Mouse (Mus musculus) adrenal gland (tissue): Measurements from ENCODE around the gene Gm48552.

Experiments
- intact Hi-C: fragments of 180-260 bp; cut with DNase I; formaldehyde crosslinking; loops from one replicate; pipeline ENCODE4 v1.15.1; 2025

Gene Gm48552

GRCm38 (mm10) chr10:81358841-81359240 lies 30.0 kb upstream of the Gm48552 start:
- intact Hi-C loops, result no loop called here

GRCm38 (mm10) chr10:81360721-81361120 lies 28.1 kb upstream of the Gm48552 start:
- intact Hi-C loops, result no loop called here

GRCm38 (mm10) chr10:81362336-81362949 lies 26.4 kb upstream of the Gm48552 start:
- intact Hi-C loops, result no loop called here

- intact Hi-C loops, result no loop called here
Measured at GRCm38 (mm10) chr10:81363436-81364346, 25.1 kb upstream of the Gm48552 start.

GRCm38 (mm10) chr10:81364666-81365065 lies 24.1 kb upstream of the Gm48552 start:
- intact Hi-C loops, result no loop called here

GRCm38 (mm10) chr10:81365073-81365472 lies 23.7 kb upstream of the Gm48552 start:
- intact Hi-C loops, result no loop called here

GRCm38 (mm10) chr10:81365672-81366476 lies 22.9 kb upstream of the Gm48552 start, which contains the start of gene 4930404N11Rik:
Gene 4930404N11Rik (minus strand): TSS chr10:81365816.
- intact Hi-C loops, result no loop called here

GRCm38 (mm10) chr10:81366477-81367206 lies 22.2 kb upstream of the Gm48552 start:
- intact Hi-C loops, result no loop called here

GRCm38 (mm10) chr10:81367207-81367495 lies 21.7 kb upstream of the Gm48552 start:
- intact Hi-C loops, result no loop called here

- intact Hi-C loops, result no loop called here
Measured at GRCm38 (mm10) chr10:81375322-81375721, 13.5 kb upstream of the Gm48552 start.

- intact Hi-C loops, result no loop called here
Measured at GRCm38 (mm10) chr10:81376561-81377361, 12.0 kb upstream of the Gm48552 start.

GRCm38 (mm10) chr10:81377362-81377664 lies 11.5 kb upstream of the Gm48552 start:
- intact Hi-C loops, result no loop called here

- intact Hi-C loops, result no loop called here
Measured at GRCm38 (mm10) chr10:81377793-81378552, 10.8 kb upstream of the Gm48552 start, which contains the start of gene Fzr1. Gene Fzr1 (minus strand): TSS chr10:81378516.

- intact Hi-C loops, result no loop called here
Measured at GRCm38 (mm10) chr10:81378553-81379182, 10.1 kb upstream of the Gm48552 start.

- intact Hi-C loops, result no loop called here
Measured at GRCm38 (mm10) chr10:81379183-81379553, 9.6 kb upstream of the Gm48552 start.

- intact Hi-C loops, result no loop called here
Measured at GRCm38 (mm10) chr10:81379809-81380378, 8.9 kb upstream of the Gm48552 start.

GRCm38 (mm10) chr10:81382039-81382438 lies 6.8 kb upstream of the Gm48552 start:
- intact Hi-C loops, result no loop called here

GRCm38 (mm10) chr10:81383802-81384604 lies 4.8 kb upstream of the Gm48552 start, which contains the start of the genes Dohh and Gm48551:
Gene Dohh (plus strand): TSS chr10:81384428.
Gene Gm48551 (plus strand): TSS chr10:81384466.
- intact Hi-C loops, result no loop called here
